Mouse (Mus musculus) G1E (cell line): Measurements from ENCODE around the gene Anapc16.

Source experiments
- CTCF ChIP-seq: IDR thresholded peaks from 2 replicates; pipeline ENCODE4 v1.5.1; 2012; ENCODE audit warnings: low read depth, low read length, inconsistent platforms, mixed read lengths
- GATA1 ChIP-seq: IDR thresholded peaks from 2 replicates; pipeline ENCODE4 v1.6.1; 2012; ENCODE audit warnings: borderline replicate concordance, low read length, inconsistent platforms, mixed read lengths
- GATA2 ChIP-seq: IDR thresholded peaks from 2 replicates; pipeline ENCODE4 v1.6.1; 2012; ENCODE audit warnings: low read depth, low read length, inconsistent platforms, borderline replicate concordance

- TF ChIP-seq CTCF (no peak), GATA2 (no peak), GATA1 (no peak)
Measured at GRCm38 (mm10) chr10:59949783-59950605, 52.9 kb downstream of the Anapc16 start.
